Mouse (Mus musculus) lung, postnatal 36 days (tissue): ENCODE data around the gene Elf4.
"Not testable (repeated sequence)": the region's sequence is repeated elsewhere in the genome, so short reads cannot be mapped to it uniquely, and the experiment has no call there.

ENCODE experiments used
- DNase-seq: peaks from one replicate; pipeline ENCODE4 v3.0.0; 2022; ENCODE audit warnings: mixed read lengths

The Elf4 gene

GRCm38 (mm10) chrX:48462754-48463507, at the start of gene Elf4:
TSS of gene Elf4 (minus strand) at chrX:48463132.
- DNase-seq, result peak; percentile 61

DNA sequence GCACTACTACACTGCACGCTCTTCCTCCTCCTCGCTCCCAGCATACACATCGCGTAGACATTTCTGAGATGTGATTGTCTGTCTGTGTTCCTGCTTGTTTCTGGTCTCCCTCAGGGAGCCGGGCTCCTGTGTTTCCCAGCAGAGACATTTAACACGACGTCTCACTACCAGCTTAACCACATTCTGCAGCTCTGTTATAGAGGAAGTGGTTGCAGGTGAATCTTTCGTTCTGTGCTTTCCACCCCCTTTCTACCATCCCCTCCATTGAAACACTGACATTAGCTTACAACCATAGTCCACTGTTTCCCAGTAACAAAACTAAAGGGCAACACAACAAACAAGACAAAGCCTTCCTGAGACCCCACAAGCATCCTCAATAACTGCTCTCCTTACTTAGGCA, 30.8 kb upstream of the Elf4 start:
- no peak for DNase-seq

DNA sequence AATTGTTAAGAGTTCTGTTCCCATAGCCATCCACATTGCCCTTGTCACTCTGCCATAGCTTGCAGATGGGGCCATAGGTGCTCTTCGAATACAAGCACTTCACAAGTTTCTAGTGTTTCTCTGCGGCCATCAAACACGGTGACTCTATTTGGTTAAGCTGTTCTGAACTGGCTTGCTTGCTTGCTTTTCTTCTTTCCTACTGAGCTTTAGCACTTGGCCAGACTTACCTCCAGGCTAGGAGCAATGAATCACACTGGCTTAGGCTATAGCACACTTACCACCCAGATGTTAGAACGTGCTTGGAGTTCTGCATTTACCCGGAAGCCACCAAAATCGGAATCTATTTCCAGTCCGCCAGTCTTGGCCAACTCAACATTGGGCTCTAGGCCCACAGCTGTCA, 18.8 kb upstream of the Elf4 start:
- DNase-seq, result peak; percentile 1

DNA sequence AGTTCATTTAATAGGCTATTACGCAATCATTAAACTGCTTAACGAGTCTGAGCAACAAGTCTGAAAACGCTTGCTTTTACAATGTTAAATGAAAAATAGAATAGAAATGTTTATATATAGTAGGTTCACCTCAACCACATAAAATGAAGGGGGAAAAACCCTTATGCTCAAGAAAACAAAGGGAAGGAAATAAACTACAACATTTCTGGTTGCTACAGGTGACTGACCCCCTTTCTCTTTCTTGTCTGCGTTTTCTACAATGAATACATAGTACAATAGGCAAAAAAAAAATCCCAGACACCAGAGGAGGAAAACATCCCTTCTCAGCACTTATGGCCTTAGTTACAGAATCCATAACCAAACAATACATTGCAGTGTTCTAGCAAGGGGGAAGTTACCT, 18.2 kb upstream of the Elf4 start:
- DNase-seq, result no peak

- peak; percentile 35 for DNase-seq
Measured at GRCm38 (mm10) chrX:48467355-48467946, 4.5 kb upstream of the Elf4 start.

DNA sequence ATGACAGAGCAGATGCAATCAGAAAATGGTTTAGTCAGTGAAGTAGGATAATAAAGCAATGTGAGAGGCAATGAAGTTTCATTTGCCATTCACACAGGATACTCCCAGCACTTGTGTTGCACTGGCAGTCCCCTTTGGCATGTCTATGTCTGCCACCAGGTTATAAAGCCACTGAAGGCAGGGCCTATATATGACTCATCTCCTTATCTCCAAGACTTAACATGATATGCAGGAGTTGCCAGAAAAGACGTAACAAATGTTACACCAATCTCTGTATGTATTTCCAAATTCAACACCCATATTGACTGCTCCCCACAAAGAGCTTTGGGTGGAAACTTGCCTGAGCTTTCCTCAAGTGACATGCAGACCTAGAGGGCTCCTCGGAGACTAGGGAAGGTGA, 3.2 kb upstream of the Elf4 start:
- DNase-seq, result no peak

DNA sequence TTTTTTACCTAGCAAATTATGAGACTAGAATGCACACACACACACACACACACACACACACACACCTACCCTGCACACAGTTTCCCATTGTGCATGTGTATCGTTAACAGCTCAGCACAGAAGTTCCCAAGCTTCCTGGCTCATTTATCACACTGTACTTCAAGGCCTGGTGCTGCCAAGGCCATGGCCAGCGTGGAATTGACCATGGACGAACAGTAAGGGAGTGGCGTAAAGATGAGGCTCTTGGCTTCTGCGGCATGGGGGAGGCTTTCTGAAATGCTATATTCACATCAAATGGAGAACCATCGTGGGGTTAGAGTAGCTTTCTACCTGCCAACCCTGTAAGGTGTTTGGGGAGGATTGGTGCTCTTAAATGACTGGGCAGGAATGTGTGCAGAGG, 1.5 kb upstream of the Elf4 start:
- DNase-seq, result no peak

- DNase-seq, result no peak
Measured at GRCm38 (mm10) chrX:48463636-48464035, 704 bp upstream of the Elf4 start.

- no peak for DNase-seq
Measured at GRCm38 (mm10) chrX:48462297-48462696, 635 bp downstream of the Elf4 start.

- DNase-seq, result no peak
Measured at GRCm38 (mm10) chrX:48461006-48461405, 1.9 kb downstream of the Elf4 start.

DNA sequence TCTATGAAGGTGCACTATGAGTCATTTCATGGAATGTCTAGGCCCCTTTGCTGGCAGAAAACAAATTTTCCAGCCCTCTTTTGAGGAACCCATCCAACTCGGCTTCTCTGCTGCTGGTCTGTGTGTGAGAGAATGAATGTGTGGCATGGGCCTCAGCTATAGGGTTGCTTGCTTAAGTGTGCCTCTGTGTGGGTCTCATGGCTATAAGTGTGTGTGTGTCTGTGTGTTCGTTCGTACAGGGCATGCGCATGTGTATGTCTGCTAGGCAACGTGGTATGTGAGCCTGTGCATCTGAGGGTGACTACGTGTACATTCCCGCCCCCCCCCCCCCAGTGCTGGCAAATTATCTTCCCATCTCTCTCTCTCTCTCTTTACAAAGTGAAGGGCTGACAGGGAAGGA, 2.4 kb downstream of the Elf4 start:
- no peak for DNase-seq

DNA sequence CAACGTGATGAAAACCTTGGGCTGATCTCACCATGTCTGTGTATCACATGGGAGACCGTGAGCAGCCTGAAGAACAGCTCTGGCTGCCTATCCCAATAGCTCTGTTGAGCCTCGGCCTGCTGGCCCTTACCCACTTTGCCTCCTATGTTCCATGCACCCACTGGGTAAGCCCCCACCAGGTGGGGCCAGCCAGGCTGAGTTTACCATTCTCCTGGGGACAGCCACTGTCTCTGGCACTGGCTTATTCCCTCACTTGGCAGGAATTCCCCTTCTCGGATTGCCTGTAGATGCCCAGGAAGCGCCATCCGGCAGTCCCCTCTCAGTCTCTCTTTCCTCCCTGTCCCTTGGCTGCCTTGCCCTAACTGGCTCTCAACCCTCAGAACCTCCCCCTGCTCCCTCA, 6.0 kb downstream of the Elf4 start:
- no peak for DNase-seq

DNA sequence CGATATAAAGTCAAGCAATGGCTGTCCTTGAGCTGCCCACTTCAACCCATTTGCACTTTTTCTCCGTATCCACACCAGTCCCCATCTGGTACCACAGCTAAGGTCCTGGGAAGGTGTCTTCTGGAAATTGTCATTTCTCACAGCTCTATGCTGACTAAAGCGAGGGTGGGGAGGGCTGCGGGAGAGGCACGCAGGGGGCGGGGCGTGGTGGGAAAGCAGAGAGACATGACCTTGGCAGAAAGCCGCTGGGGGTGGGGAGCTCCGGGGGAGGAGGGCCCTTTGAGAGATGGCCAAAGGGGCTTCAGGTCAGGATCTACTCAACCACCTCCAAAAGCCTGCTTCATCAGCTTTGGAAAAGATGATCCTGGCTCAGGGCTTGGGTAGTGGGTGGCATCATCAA, 7.9 kb downstream of the Elf4 start:
- no peak for DNase-seq

- no peak for DNase-seq
Measured at GRCm38 (mm10) chrX:48454495-48454878, 8.4 kb downstream of the Elf4 start.

DNA sequence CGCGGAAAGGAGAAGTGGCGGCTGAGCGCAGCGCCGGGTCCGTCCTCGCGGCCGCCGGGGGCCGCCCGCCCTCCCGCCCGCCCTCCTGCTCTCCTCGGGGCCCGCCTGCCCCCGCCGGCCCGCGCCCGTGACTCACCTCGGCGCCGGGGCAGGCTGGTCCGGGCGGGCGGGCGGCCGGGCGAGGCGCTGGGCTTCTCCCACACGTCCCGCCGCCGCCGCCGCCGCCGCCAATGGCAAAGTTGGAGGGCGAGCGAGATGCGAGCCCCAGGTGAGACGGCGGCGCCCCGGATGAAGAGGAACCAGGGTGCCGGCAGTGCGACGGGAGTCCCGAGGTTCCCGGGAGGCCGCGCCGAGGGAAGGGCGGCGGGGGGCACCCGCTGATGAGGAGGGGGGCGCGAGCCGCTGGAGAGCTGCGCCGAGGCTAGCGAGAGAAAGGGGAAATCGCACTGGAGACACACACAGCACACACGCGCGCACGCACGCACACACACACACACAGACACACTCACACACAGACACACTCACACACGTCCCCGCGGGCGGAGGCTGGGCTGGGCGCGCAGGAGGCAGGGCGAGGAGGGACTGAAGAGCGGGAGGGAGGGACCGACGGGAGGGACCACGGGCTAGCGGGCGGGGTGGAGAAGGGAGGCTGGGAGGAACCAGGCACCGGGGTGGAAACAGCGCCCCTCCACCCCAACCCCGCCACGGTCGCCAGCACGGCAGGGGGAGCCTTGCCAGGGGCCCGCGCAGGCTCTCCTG, 9.0 kb downstream of the Elf4 start:
- DNase-seq, result peak; percentile 81

GRCm38 (mm10) chrX:48452931-48453673, 9.8 kb downstream of the Elf4 start:
- peak; percentile 26 for DNase-seq

GRCm38 (mm10) chrX:48452231-48452890, 10.6 kb downstream of the Elf4 start:
- DNase-seq, result no peak

DNA sequence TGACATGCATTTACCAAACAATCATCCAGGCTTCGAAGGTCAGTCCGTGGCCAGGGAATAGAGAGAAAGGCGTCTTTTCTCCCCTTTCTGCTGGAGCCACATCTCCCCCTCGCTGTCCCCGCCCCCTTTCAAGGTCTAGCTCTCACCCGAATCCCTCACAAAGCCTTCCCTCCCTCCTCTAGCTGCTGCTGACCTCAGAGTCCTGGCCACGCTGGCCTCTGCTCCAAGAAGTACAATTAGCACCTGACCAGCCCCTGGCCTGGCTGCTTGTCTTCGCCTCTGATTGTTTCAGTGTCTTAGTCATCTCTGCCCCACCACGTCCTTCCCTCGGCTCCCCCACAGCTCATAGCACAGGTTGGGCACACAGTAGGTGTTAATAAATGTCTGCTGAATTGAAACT, 13.3 kb downstream of the Elf4 start:
- DNase-seq, result no peak

DNA sequence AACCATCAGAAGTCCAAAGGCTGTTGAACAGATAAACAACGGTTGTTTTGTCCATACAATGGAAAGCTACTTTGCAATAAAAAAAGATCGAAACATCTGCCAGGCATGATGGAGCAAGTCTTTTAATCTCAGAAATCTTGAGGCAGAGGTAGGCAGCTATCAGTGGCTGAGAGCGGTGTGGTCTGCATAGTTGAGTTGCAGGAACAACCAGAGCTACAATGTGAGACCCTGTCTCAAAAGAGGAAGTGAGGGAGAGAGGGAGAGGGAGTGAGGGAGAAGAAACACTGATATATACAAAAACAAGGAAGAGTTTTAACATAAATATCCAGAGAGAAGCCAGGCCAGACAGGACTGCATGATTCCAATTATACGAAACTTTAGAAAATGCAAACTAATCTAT, 18.3 kb downstream of the Elf4 start:
- DNase-seq, result no peak

DNA sequence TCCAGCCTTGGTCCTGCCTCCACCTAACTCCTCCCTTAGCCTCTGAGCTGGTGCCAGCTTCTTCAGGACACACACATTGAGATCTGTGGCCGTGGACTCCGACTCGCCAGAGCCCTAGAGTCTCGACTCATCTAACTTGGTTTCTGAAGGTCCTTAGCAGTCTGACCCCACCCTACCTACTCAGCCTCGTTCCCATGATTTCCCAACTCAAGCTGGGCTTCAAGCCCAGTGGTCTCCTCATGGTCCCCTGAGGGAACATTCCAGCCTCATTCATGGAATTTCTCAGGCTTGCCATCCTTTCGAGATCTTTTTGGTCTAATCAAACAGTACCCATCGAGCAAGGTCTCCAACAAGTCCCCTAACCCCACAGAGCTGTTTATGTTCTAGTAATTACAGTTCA, 21.0 kb downstream of the Elf4 start:
- no peak for DNase-seq

GRCm38 (mm10) chrX:48441548-48441947, 21.4 kb downstream of the Elf4 start:
- no peak for DNase-seq

DNA sequence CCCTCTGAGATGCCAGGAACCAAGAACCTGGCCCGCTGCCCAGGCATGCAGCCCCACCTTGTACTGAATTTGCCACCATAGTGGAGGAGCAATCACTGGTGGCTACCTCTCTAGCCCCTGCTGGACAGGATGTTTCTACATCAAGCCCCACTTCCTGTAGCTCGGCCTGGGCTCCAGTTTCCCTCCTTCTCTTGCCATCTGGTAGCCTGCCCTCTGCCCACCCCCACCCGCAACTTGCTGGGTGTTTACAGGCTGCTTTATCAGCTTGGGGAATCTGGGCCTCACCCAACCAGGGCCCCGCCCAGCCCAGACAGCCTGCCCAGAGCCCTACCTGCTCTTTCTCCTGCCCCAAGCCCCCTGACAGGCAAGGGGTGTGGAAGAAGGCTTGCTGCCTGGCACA, 23.9 kb downstream of the Elf4 start:
- DNase-seq, result peak; percentile 46

DNA sequence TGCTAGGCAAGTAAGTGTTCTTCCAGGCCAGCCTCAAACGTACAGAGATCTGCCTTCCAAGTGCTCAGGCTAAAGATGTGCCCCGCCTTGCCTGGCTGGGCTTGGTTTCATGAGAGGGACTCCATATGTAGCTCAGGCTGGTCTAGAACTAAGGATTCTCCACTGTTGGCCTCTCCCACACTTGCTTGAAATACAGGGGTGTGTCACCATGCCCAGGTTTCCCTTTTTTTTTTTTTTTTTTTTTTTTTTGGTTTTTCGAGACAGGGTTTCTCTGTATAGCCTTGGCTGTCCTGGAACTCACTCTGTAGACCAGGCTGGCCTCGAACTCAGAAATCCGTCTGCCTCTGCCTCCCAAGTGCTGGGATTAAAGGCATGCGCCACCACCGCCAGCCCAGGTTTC, 26.9 kb downstream of the Elf4 start:
- DNase-seq, result not testable (repeated sequence)
